Mouse (Mus musculus) midbrain, postnatal 0 days (tissue): ENCODE results near the gene Stk17b. TPM values are rescaled to one million over a fixed set of nuclear protein-coding genes. Genes with fewer than 3 reads are reported as not detected.
"Not testable (repeated sequence)": the region's sequence is repeated elsewhere in the genome, so short reads cannot be mapped to it uniquely, and the experiment has no call there.

Experiments
- ATAC-seq: fragments of 200-750 bp; cut with Nextera tagmentation; 2 replicates; pipeline ENCODE4 v1.8.0; 2017; ENCODE audit warnings: moderate number of reproducible peaks, mild to moderate bottlenecking, moderate TSS enrichment, moderate library complexity; ENCODE audit not compliant: low FRiP score
- DNase-seq: peaks from one replicate; pipeline ENCODE4 v3.0.0-alpha.2; 2015; ENCODE audit warnings: low spot score
- H3K27ac ChIP-seq: fragments of 300-500 bp; sonication (generic); 2 replicates; pipeline ENCODE4 v1.5.1; 2014; ENCODE audit warnings: low read depth, mild to moderate bottlenecking, low read length, mixed read lengths
- H3K27me3 ChIP-seq: fragments of 300-500 bp; sonication (generic); 2 replicates; pipeline ENCODE4 v1.6.1; 2014; ENCODE audit warnings: low read length, control low read depth, mixed read lengths; ENCODE audit not compliant: insufficient read depth
- H3K36me3 ChIP-seq: fragments of 300-500 bp; sonication (generic); 2 replicates; pipeline ENCODE4 v1.6.1; 2014; ENCODE audit warnings: low read length, control low read depth, mixed read lengths; ENCODE audit not compliant: insufficient read depth
- H3K4me1 ChIP-seq: fragments of 300-500 bp; sonication (generic); 2 replicates; pipeline ENCODE4 v1.6.1; 2014; ENCODE audit warnings: mild to moderate bottlenecking, control low read depth, antibody characterized with exemption, low read length, mixed read lengths; ENCODE audit not compliant: insufficient read depth
- H3K4me2 ChIP-seq: fragments of 300-500 bp; sonication (generic); 2 replicates; pipeline ENCODE4 v1.6.1; 2014; ENCODE audit warnings: low read depth, mild to moderate bottlenecking, low read length, mixed read lengths; ENCODE audit not compliant: poor library complexity, severe bottlenecking
- H3K4me3 ChIP-seq: fragments of 300-500 bp; sonication (generic); 2 replicates; pipeline ENCODE4 v1.5.1; 2014; ENCODE audit warnings: low read depth, mild to moderate bottlenecking, low read length, moderate library complexity
- H3K9ac ChIP-seq: fragments of 300-500 bp; sonication (generic); replicated peaks from 2 replicates; pipeline ENCODE4 v1.6.1; 2014; ENCODE audit warnings: mild to moderate bottlenecking, low read length, moderate library complexity, mixed read lengths; ENCODE audit not compliant: poor library complexity, severe bottlenecking
- H3K9me3 ChIP-seq: fragments of 300-500 bp; sonication (generic); 2 replicates; pipeline ENCODE4 v1.6.1; 2016; ENCODE audit warnings: low read length, control low read depth
- CTCF ChIP-seq: IDR thresholded peaks from 2 replicates; pipeline ENCODE4 v1.5.1; 2016; ENCODE audit warnings: antibody characterized with exemption, mild to moderate bottlenecking
- WGBS: fragments of 180-500 bp; shearing (Covaris S2); extraction: QIAGEN DNeasy Blood & Tissue Kit; methylation state at CpG from one replicate; pipeline ENCODE4 v1.1.7; 2014; 5-methylcytosine and 5-hydroxymethylcytosine counted together
- polyA plus RNA-seq: library from polyadenylated mRNA; unstranded; fragments of >200 nt; fragmentation: Nextera tagmentation; extraction: Ambion mirVana; gene quantifications from 2 replicates; pipeline ENCODE4 v1.2.1, GENCODE M21; 2015
- total RNA-seq: library from RNA; depleted of rRNA; stranded (reverse); fragments of >200 nt; gene quantifications from 2 replicates; pipeline ENCODE4 v1.2.3, GENCODE M21; 2014

Gene Stk17b
- total and polyA plus RNA-seq, 2 experiments from 2014 or later: 3.2 to 5.3 TPM

GRCm38 (mm10) chr1:53728489-53729225 is 56.4 kb downstream of the Stk17b start:
- no peak overlapping the region for H3K27ac ChIP-seq
- no peak overlapping the region for H3K9ac ChIP-seq
- no peak overlapping the region for H3K4me2 ChIP-seq
- WGBS: 77% methylated on average over 5 of the region's 5 CpGs
- no peak for DNase-seq
- TF ChIP-seq CTCF: no peak
- H3K36me3 ChIP-seq: no peaks in the 10 kb centered on the region
- no peaks in the 10 kb centered on the region for H3K9me3 ChIP-seq
- no peak overlapping the region for H3K4me3 ChIP-seq
- no peak for ATAC-seq
- H3K4me1 ChIP-seq: no peaks in the 10 kb centered on the region
- H3K27me3 ChIP-seq: no peaks in the 10 kb centered on the region

- no peak overlapping the region for H3K4me2 ChIP-seq
- no peak for DNase-seq
- H3K27me3 ChIP-seq: no peaks in the 10 kb centered on the region
- no peak for ATAC-seq
- H3K36me3 ChIP-seq: no peaks in the 10 kb centered on the region
- no peaks in the 10 kb centered on the region for H3K4me1 ChIP-seq
- H3K4me3 ChIP-seq: no peak overlapping the region
- no peaks in the 10 kb centered on the region for H3K9me3 ChIP-seq
- WGBS: 96% methylated on average over 2 of the region's 2 CpGs
- no peak overlapping the region for H3K9ac ChIP-seq
- TF ChIP-seq CTCF: no peak
- H3K27ac ChIP-seq: no peak overlapping the region
These were observed 58.1 kb downstream of the Stk17b start for GRCm38 (mm10) chr1:53726883-53727282.

- ATAC-seq: no peak
- H3K27ac ChIP-seq: no peak overlapping the region
- H3K4me3 ChIP-seq: no peak overlapping the region
- H3K36me3 ChIP-seq: no peaks in the 10 kb centered on the region
- H3K9ac ChIP-seq: no peak overlapping the region
- H3K9me3 ChIP-seq: no peaks in the 10 kb centered on the region
- no peak overlapping the region for H3K4me2 ChIP-seq
- no peaks in the 10 kb centered on the region for H3K4me1 ChIP-seq
- no peak for DNase-seq
- TF ChIP-seq CTCF: no peak
- no peaks in the 10 kb centered on the region for H3K27me3 ChIP-seq
These were observed 63.7 kb downstream of the Stk17b start for GRCm38 (mm10) chr1:53721353-53721752.

GRCm38 (mm10) chr1:53720601-53721351 is 64.2 kb downstream of the Stk17b start:
- DNase-seq (no peak), ATAC-seq (no peak)
- Histone ChIP-seq H3K4me1 (no peaks in the 10 kb centered on the region), H3K36me3 (no peaks in the 10 kb centered on the region), H3K4me2 (no peak overlapping the region), H3K9ac (no peak overlapping the region), H3K4me3 (no peak overlapping the region), H3K9me3 (no peaks in the 10 kb centered on the region), H3K27me3 (no peaks in the 10 kb centered on the region), H3K27ac (no peak overlapping the region)
- 89% methylated on average over 5 of the region's 5 CpGs for WGBS
- TF ChIP-seq CTCF: no peak

- no peaks in the 10 kb centered on the region for H3K27me3 ChIP-seq
- no peak overlapping the region for H3K27ac ChIP-seq
- H3K4me2 ChIP-seq: no peak overlapping the region
- WGBS: 85% methylated on average over 1 of the region's 1 CpGs
- H3K9ac ChIP-seq: no peak overlapping the region
- H3K9me3 ChIP-seq: no peaks in the 10 kb centered on the region
- H3K36me3 ChIP-seq: no peaks in the 10 kb centered on the region
- no peak for TF ChIP-seq CTCF
- DNase-seq: no peak
- H3K4me3 ChIP-seq: no peak overlapping the region
- no peaks in the 10 kb centered on the region for H3K4me1 ChIP-seq
- ATAC-seq: no peak
These were observed 69.0 kb downstream of the Stk17b start for GRCm38 (mm10) chr1:53715966-53716515.

GRCm38 (mm10) chr1:53715446-53715845 is 69.6 kb downstream of the Stk17b start:
- Histone ChIP-seq H3K4me3 (no peak overlapping the region), H3K36me3 (no peaks in the 10 kb centered on the region), H3K9ac (no peak overlapping the region), H3K27me3 (no peaks in the 10 kb centered on the region), H3K9me3 (no peaks in the 10 kb centered on the region), H3K4me2 (no peak overlapping the region), H3K27ac (no peak overlapping the region), H3K4me1 (no peaks in the 10 kb centered on the region)
- WGBS: 3% methylated on average over 4 of the region's 4 CpGs
- ATAC-seq (no peak), DNase-seq (peak; percentile 77)
- TF ChIP-seq CTCF: peak; percentile 91

GRCm38 (mm10) chr1:53713383-53713782 is 71.6 kb downstream of the Stk17b start:
- H3K27me3 ChIP-seq, H3K4me1 ChIP-seq, H3K4me3 ChIP-seq, H3K36me3 ChIP-seq, H3K4me2 ChIP-seq, H3K9me3 ChIP-seq, H3K27ac ChIP-seq, DNase-seq, H3K9ac ChIP-seq: not testable (repeated sequence)
- WGBS: 25% methylated on average over 2 of the region's 3 CpGs
- ATAC-seq: peak; percentile 55; the same call in 1 of the 2 replicates
